Mouse (Mus musculus) ovary, postnatal 36 days (tissue): Measurements from ENCODE around the gene Sik3.
A peak's percentile ranks its signal among the peaks of the same experiment; 100 is the strongest.

Experiments
- DNase-seq: peaks from one replicate; pipeline ENCODE4 v3.0.0; 2022; ENCODE audit warnings: low spot score, mixed read lengths

Sik3 gene

DNA sequence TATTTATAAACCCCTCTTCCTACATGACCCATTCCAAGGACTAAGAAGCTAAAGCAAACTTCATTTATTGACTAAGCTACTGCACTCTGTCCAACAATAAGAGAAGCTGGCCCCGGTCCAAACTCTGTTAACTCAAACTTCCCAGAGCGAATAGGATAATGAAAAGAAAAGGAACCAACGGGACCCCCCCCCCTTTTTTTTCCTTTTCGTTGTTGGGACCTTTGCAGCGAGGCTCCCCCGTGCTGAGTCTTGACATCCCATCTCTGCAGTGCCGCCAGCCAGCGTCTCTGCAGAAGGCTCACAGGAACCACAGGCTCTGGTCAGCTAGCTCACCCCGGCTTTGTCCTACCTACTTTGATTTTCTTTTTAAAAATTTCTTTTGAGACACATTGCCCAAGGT is 3.2 kb downstream of the Sik3 start:
- peak; percentile 28 for DNase-seq

- no peak for DNase-seq
These were observed 3.8 kb downstream of the Sik3 start for GRCm38 (mm10) chr9:46016417-46016816.

- no peak for DNase-seq
These were observed 5.7 kb downstream of the Sik3 start for GRCm38 (mm10) chr9:46018316-46018715.

GRCm38 (mm10) chr9:46019975-46020374 is 7.4 kb downstream of the Sik3 start:
- no peak for DNase-seq

DNA sequence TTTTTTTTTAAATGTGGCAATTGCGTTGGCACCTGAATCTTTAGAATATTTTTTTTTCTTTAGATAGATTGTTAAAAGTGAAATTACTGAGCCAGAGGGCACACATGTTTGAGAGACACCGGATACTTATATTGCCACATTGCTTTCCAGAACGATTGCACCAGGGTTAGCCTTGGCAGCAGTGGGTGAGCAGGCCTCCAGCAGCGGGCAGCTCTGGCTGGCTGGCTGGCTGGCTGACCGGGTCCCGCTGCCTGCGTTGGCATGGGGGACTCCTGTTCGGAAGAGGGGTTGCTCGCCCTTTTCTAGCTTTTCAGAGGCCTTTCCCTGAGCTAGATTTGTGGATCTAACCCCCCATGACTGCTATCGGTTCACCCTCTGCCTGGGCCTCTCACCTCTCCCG is 11.0 kb downstream of the Sik3 start:
- DNase-seq, result no peak

GRCm38 (mm10) chr9:46026058-46026849 is 13.6 kb downstream of the Sik3 start:
- DNase-seq, result no peak

DNA sequence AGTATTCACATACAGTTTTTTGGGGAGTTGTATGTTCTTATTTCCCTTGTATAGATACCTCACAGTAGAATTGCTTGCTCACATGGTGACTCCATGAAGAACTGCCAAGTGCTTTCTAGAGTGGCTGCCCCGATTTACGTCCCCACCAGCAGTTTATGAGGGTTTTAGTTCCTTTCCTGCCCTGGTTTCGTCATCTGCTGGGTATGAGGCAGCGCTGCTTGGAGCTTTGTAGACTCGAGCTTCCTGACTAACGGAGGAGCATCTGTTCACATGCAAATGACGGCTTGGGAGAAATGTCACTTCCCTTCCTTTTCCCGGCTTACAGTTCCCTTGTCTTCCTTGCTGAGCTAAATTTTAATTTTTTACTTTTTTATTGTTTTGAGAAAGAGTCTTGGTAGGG is 15.4 kb downstream of the Sik3 start:
- DNase-seq, result no peak

GRCm38 (mm10) chr9:46029534-46029933 is 16.9 kb downstream of the Sik3 start:
- DNase-seq, result no peak

- no peak for DNase-seq
These were observed 17.6 kb downstream of the Sik3 start for GRCm38 (mm10) chr9:46030184-46030583.

GRCm38 (mm10) chr9:46030968-46031367 is 18.3 kb downstream of the Sik3 start:
- DNase-seq, result no peak

- DNase-seq, result no peak
These were observed 19.6 kb downstream of the Sik3 start for GRCm38 (mm10) chr9:46032190-46032589.

GRCm38 (mm10) chr9:46033058-46033457 is 20.4 kb downstream of the Sik3 start:
- no peak for DNase-seq

DNA sequence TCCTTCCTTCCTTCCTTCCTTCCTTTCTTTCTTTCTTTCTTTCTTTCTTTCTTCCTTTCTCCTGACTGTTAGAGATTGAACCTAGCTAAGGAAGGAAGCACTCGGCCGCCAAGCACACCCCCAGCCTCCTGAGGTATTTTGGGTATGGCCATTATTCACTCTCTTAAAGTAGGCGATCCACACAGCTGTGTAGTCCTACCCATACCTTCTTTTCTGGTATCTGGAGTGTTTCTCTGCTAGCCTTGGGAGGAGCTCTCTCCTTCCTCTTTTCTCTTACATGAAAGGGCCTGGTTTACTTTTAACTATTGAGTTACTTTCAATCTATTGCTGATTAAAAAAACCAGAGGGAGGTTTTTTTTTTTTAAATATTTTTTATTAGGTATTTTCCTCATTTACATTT is 21.2 kb downstream of the Sik3 start:
- DNase-seq, result no peak

- no peak for DNase-seq
These were observed 22.8 kb downstream of the Sik3 start for GRCm38 (mm10) chr9:46035290-46035871.

GRCm38 (mm10) chr9:46036881-46037280 is 24.3 kb downstream of the Sik3 start:
- no peak for DNase-seq

GRCm38 (mm10) chr9:46038786-46039185 is 26.2 kb downstream of the Sik3 start:
- DNase-seq, result no peak

- DNase-seq, result no peak
These were observed 28.6 kb downstream of the Sik3 start for GRCm38 (mm10) chr9:46041186-46041585.

DNA sequence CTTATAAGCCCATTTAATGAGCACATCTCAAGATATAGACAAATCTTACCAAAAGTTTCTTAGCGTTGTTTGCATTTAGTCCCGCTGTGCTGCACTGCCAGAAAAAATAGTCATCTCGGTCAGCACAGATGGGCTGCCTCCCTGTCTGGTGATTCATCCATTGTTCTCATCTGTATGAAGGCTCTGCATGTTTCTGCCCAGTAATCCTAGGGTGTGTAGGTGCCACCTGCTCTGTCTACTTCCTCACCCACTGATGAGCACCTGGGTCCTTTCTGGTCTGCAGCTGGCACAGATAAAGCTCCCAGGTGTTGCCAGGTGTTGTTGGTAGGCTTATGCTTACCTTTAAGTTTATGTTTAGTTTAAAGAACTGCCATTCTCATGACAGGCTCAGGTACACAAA is 29.8 kb downstream of the Sik3 start:
- DNase-seq, result no peak

DNA sequence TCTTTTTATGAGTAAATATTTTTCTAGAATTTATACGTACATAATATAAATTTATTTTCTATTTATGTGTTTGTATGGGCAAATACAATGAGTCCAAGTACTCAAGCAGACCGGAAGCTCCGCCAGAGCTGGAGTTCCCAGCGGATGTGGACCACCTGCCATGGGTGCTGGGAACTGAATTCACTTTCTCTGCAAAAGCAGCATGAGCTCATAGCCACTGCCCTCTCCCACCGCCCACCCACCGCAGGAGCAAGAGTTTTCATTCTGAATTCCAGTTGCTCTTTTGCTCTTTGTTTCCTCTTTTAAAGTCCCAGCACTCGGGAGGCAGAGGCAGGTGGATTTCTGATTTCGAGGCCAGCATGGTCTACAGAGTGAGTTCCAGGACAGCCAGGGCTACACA is 31.0 kb downstream of the Sik3 start:
- DNase-seq, result no peak

GRCm38 (mm10) chr9:46046724-46047517 is 34.3 kb downstream of the Sik3 start:
- no peak for DNase-seq

DNA sequence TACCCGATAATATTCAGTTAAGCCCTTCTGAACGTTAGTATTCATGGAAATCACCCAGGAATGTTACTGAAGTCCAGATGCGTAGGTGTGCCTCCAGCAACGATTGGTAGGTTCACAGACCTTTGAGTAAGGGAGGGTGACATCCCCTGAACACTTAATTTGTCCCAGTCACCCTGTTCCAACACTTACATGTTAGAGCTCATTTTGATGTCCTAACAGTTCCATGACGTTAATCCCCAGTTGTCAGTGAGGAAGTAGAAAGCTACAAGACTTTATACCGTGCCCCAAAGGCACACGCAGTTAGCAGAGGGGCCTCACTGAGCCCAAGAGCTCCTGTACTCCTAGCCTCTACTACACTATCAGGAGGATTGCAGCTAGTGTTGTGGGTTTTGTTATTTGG is 36.9 kb downstream of the Sik3 start:
- DNase-seq, result no peak

DNA sequence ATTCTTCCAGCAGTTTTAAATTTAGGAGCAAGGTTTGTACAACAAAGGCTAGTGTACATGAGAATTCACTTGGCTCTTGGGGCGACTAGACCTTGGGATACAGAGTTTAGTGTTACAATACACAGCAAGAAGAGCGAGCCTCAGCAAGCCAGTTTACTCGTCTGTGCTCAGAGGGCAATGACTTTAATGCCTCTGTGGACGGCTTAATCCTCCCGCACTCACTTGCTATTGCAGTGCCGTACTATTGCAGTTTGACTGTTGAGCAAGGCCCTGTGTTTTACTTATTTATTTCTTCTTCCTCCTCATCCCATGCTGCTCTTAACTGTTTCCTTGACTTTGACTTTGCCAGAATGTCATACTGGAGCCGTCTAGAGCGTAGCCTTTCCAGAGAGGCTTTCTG is 37.6 kb downstream of the Sik3 start:
- DNase-seq, result no peak

DNA sequence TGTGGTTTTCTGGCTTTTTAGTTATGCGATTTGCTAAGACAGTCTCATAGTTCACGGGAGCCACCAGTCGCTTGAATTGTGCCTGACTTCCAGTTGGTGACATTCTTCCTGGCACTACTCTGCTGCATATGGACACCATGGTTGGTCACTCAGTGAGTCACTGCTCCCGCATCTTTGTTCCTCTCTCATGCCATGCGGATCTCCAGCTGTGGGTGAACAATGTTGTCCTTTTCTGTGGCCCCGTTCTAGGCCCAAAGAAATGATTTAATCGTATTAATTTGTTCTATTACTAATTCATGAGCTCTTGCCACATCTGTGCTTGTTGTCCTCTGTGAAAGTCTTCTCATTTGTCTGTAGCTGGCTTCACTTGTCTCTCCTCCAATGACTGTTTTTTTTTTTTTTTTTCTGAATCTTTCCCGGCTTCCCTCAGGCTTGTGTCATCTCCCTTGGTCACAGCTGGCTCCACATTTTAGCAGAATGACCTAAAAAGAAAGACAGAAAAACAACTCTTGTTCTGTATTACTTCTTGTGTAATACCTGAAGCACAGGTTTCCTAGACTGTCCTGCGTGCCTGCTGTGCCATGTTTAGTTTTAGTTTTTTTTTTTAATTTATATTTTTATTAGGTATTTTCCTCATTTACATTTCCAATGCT is 40.5 kb downstream of the Sik3 start:
- no peak for DNase-seq
